Mouse (Mus musculus) frontal cortex, adult 2 months (tissue): ENCODE measurements around the gene Atg4d. TPM values are rescaled to one million over a fixed set of nuclear protein-coding genes. Genes with fewer than 3 reads are reported as not detected.
A peak's percentile ranks its signal among the peaks of the same experiment; 100 is the strongest.
"Not testable (repeated sequence)": the region's sequence is repeated elsewhere in the genome, so short reads cannot be mapped to it uniquely, and the experiment has no call there.

Source experiments
- DNase-seq, 2 experiments: peaks; one replicate each; pipeline ENCODE4 v3.0.0; 2022; ENCODE audit warnings: low spot score in 1 of 2; ENCODE audit errors: extremely low spot score in 1 of 2
- polyA plus RNA-seq: library from polyadenylated mRNA; depleted of rRNA; stranded (reverse); fragments of >200 nt; gene quantifications from 2 replicates; pipeline ENCODE4 v1.2.3, GENCODE M21; 2012; rRNA removed

Atg4d gene
- 36.5 and 40.6 TPM in 2 replicates for polyA plus RNA-seq

DNA sequence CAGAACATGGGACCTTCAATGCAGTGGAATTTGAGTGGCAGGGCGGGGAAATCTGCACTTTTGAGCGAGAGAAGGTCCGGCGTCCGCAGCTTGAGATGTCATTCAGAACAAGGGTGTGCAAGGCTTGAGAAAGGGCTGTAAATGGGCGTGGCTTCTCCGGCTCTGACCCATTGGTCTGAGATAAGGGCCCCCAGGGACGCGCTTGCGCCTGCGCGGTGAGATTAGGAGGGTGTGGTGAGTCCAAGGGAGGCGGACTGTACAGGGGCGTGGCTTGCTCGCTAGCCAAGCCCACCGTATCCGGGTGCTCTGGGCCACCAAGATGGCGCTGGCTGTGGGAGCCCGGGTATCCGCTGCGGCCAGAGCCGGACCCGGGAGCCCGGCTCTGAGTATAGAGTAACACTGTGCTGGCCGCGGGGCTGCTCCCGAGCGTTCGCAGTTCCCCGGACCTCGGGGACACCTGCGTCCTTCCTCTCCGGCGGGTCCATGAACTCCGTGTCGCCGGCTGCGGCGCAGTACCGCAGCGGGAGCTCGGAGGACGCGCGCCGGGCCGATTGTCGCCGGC, at the start of gene Atg4d:
Gene Atg4d (plus strand): TSS at position 294 of the 562 bp plus-strand sequence.
- DNase-seq: peak; percentile 95 to 97

DNA sequence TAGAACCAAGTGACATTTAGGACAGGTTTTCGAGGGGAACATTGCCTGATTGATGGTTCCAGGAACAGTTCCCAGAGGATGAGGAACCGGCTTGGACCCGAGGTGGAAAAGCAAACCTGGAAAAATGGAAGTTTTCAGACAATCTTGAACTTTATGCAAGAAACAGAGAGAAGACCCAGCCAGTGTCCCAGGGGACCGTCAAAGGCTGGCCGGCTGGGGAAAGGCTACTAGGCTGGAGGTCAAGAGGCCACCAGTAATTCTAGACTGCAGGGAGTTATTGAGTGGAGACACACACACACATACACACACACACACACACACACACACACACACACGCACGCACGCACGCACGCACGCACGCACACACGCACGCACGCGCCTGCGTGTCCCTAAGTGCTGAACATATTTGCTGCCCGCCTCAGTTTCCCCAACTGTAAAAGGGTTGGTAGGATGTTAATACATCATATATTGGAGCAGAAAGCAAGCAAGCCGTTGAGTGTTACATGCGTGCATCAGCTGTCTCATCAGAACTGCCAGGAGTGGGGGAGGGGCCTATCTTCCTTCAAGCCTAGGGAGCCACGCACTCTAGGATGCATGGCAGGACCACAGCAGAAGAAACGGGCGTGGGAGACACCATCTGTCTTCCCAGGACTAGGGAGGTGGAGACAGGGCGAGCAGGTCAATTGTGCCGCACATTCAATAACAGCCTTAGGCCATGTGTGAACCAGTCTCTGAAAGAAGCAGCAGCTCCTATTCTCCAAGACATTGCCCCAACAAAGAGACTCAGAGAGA, 48.8 kb upstream of the Atg4d start:
- DNase-seq: peak in 1 of 2 experiments; percentile 68

DNA sequence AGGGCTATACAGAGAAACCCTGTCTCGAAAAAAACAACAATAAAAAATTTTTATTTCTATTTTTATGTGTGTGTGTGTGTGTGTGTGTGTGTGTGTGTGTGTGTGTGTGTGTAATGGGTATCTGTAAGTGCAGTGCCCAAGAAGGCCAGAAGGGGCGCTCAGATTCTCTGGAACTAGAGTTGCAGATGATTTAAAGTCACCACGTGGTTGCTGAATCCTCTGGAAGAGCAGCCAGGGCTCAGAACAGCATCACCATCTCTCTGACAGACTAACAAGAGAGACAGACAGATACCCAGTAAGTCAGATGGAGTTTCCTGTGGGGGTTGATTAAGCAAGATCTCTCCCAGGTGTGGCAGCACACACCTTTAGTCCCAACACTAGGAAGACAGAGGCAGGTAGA, 45.3 kb upstream of the Atg4d start:
- no peak for DNase-seq

DNA sequence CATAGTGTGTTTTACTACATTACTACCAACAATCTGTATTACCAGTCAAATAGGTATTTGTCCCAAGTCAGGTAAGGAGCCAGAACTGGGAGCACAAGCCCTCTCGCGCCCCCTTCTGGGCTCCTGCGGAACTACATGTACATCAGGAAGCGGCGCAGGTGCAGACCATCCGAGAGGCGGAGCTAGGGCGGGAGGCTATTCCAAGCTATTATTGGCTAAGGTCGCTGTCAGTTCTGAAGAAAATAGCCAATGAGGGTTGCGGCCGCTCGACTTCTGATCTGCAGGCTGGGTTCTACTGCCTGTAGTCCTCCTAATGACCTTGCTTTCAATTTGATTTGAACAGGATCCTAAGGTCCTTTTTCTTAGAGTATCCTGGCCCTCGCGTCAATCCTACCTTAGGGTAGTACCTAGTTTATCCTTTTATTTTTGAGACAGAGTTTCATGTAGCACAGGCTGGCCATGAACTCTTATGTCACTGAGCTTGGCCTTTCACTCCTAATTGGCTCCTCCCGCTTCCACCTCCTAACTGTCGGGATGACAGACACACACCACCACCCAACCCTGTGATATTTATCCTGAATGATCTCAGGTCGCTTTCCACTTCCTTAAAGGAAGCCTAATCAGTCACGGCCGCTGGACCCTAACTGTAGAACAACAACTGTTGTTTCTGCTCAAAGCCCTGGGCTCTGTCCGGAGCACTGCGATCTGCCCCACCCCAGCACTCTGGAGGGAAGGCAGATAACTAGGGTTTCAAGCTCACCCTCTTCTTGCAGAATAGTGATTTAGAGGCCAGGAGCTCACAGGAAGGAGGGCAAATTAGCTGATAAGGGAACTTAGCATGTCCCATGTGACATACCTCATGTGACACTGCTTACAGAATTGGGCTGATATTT, 44.4 kb upstream of the Atg4d start:
- peak; percentile 89 to 98 for DNase-seq

DNA sequence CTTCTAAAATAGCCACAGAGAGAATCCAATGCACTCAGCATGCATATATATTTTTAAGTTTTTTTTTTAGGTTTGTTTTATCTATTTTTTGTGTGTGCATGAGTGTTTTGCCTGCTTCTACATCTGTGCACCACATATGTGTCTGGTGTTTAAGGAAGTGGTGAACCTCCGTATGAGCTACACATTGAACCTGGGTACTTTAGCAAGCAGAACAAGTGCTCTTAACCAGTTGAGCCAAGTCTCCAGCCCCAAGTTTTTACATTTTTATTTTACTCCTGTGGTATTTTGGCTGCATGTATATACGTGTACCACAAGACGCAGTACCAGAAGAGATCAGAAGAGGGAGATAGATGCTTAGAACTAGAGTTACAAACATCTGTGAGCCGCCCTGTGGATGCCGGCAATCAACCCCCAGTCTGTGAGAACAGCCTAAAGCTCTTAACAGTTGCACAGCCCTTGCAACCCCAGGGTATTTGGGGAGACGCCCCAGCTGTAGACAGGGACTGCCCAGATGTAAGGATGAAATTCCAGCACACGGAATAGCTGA, 43.6 kb upstream of the Atg4d start:
- peak in 1 of 2 experiments; percentile 77 for DNase-seq

DNA sequence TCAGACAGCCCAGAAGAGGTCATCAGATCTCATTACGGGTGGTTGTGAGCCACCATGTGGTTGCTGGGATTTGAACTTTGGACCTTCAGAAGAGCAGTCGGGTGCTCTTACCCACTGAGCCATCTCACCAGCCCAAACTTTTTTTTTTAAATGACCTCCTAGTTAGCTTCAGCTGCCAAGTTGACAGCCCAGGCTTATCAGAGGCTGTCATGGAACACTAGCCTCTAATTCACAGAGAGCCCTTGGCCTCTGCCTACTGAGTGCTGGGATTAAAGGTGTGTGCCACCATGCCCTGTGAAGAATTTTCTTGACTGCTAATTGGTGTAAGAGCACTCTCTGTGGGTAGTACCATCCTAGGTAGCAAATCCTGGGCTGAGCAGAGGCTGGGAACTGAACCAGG, 41.6 kb upstream of the Atg4d start:
- not testable (repeated sequence) for DNase-seq

DNA sequence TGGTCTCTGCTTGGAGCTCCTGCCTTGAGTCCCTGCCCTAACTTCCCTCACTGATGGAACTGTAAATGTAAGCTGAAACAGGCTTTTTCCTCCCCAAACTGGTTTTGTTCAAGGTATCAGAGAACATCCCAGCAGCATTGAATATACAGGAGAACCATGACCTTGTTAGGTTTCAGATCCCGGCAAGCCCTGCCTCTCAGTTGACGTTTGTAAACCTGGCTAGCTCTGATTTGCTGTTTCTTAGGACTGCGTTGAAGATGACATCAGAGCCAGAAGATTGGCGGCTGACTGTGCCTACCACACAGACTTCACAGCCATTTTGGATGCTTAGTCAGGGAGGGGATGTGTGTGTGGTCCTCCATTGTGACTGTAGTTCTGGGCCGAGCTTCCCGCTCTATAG, 41.2 kb upstream of the Atg4d start:
- no peak for DNase-seq

DNA sequence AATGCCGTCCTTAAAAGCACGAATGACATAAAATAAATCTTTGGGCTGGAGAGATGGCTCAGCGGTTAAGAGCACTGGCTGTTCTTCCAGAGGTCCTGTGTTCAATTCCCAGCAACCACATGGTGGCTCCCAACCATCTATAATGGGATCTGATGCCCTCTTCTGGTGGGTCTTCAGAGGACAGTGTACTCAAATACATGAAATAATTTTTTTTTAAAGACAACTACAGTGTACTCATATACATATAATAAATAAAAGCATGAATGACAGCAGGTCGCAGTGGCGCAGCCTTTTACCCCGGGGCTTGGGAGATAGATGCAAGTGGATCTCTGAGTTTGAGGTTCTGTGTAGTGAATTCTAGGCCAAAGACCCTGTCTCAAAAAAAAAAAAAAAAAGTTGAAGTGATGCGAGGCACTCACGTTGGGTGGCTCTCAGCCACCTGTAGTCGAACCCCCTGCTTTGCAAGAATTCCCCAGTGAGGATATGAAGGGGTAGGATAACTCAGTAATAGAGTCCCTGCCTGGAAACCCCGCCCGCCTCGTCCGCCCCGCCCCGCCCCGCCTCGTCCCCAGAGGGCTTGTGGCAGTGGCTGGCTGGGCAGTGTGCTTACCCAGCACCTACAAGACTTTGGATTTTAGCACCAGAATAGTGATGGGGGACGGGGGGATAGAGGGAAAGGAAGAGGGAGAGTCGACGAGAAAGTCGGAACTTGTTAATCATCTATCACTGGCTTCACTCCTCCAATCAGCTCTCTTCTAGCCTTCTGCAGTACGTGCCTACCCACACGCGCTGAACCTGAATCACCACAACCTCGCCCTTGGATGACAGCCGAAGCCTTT, 40.3 kb upstream of the Atg4d start:
- DNase-seq: peak in 1 of 2 experiments; percentile 47

DNA sequence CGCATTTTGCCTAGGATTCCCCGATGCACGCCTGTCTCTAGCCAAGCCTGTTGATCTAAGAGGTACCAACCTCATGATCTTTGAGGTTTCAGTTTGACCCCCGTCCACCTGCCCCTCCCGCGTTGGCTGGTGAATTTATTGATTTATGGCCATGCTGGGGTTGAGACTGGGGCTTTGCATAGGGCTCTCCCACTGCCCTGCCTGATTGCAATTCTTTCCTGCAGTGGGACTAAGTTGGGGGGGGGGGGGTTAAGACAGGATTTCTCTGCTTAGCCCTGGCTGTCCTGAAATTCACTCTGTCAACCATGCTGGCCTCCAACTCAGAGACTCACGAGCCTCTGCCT, 39.7 kb upstream of the Atg4d start:
- DNase-seq: no peak

DNA sequence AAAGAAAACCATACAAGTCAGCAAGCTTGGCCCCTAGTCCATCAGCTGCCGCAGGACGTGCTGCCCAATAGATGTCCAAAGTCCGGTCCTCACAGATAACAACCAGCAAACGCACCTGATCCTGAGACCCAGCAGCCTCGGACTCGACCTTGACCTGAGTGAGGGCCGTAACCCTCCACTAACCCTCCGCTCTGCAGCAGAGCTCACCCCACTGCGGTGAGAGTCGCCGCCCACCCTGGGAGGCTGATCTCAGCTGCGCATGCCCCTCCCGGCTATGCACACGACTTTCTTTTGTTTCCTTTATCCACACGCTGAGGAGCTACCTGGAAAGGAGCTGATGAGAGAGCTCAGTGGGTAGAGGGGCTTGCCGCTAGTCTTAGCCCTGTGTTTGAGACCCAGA, 37.8 kb upstream of the Atg4d start:
- no peak for DNase-seq

DNA sequence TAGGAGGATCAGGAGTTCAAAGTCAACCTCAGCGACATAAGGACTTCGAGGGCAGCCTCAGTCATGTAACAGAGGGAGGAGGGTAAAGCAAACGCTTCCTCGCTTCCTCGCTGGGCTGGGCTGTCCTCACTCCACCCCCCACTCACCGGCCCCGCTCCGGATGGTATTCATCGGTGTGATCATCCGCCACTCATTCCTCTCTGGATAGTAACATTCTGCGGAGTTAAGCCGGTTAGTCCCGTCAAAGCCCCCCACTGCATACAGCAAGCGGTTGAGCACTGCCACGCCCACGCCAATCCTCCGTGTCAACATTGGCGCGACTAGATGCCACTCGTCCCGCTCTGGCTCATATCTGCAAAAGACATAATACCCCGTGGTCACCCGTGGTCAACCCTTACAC, 33.5 kb upstream of the Atg4d start:
- no peak for DNase-seq

DNA sequence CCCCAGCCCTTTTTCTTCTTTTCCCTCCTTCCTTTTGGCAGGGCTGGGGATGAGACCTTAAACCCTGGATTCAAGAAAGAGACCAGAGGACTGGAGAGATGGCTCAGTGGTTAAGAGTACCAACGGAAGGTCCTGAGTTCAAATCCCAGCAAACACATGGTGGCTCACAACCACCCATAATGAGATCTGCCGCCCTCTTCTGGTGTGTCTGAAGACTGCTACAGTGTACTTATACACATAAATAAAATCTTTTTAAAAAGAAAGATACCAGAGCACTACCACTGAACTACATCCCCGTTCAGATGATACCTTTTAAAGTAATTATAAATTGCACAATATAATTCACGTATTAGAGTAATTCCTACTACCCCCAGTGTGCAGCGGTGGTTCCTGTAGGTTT, 32.2 kb upstream of the Atg4d start:
- DNase-seq: no peak

DNA sequence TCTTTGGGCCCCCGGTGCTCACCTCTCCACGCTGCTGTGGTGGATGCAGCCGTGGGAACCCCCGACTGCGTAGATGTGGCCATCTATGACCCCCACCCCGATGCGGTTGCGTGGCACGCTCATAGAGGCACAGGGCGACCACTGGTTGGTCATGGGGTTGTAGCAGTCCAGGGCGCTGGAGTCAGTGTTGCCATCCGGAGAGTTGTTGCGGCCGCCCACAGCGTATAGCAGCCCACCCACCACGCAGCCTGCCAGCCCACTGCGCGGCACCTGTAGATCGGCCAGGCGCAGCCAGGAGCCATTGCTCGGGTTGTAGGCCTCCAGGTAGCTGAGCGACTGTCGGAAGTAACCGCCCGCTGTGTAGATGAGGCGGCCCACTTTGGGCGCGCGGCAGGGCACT, 31.7 kb upstream of the Atg4d start:
- no peak for DNase-seq

DNA sequence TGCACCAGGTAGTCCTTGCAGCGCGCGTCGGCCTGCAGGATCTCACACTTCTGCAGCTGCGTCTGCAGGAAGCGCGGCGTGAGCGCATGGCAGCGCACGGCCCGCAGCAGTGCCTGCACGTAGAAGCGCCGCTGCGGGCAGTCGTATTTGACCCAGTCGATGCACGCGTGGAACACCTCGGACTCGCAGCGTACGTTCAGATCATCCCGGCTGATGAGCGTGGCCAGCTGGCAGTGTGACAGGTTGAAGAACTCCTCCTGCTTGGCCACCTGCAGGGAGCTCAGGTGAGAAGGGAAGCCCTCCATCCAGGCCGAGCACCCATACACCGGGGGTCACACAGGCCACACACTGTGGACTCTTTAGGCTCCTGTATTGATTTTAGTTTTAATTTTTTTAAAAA, 31.3 kb upstream of the Atg4d start:
- DNase-seq: no peak

DNA sequence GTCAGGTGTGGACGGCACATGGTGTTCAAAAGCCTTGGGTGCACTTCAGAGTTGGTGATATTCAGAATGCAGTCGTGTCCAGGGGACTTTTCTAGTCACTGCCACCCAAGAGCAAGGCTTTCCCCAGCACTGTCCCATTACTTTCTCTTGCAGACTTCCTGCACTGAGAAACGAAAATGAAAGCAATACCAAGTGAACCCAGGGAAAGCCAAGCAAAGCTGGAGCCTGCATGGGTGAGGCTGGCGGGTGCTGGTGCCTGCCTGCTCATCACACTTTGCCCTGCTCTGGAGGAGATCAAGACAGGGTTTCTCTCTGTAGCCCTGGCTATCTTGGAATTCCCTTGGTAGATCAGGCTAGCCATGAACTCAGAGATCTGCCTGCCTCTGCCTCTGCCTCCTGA, 29.8 kb upstream of the Atg4d start:
- no peak for DNase-seq

DNA sequence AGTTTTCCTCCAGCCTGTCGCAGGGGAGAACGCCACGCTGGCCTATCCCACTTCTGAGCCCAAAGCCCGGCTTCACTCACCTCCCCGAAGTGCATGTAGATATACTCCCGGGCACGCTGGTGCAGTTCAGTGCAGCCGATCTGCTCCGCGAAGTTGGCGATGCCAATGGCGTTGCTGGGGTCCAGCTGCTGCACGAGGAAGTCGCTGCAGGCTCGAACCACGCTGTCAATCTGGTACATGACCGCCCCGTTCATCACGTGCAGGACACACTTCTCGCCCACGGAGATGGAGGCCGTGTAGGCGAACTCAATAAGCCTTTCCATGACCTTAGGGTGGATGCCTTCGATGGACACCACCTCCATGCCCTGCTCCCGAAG, 28.1 kb upstream of the Atg4d start:
- DNase-seq: no peak

DNA sequence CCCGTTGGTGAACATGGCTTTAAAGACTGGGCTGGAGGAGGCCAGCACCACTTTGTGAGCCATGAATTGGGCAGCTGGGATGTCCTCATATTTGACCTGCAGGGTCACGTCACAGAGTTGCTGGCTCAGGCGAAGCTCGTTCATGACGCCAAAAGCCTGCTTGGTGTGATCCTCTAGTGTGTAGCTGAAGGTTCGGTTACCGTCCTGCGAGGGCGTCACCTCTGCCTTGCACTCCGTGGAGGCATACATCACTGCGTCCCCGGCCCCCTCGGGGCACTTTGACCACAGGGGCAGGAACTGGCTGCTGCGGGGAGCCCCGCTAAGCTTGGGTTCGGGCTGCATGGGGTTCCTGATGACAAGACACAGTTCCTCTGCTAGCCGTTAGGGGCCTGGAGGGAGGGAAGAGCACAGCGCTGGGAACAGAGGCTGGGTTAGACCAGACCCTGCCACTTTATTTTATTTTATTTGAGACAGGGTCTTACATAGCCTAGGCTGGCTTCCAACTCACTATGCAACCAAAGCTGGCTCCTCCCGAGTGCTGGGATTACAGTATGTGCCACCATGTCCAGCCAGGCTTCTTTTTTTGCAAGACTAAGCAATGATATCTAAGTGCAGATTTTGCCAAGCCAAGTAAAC, 27.6 kb upstream of the Atg4d start:
- DNase-seq: peak in 1 of 2 experiments; percentile 32

DNA sequence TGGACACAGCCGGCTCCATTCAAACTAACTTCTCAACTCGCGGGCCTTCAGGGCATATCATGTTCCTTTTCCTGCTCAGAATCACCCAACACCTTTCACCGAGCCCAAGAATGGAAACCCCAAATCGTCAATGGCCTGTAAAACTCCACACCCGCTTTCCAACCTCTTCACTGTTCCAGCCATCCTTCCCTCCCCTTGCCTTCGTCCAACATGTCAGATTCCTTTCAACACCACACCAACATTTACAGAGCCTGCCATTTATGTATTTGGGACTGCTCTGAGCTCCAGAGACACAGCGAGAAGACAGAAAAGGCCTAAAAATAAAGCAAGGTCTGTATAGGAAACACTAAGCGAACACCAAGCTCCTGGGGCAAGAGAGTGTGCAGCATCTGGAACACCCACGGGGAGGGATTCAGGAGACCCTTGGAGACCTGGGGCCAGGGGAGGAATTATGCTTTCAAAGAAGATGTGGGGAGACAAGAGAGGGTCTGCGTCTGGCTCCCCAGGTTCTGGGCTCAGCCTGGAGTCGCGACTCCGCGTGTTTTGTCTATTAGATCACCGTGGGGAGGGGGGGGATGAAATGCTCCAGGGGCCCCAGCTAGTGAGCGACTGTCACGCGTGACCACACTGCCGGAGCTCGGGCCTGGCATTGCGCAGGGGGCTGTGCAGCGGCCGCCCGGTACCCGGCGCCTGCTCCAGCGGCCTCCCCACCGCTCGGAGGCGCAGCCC, 26.9 kb upstream of the Atg4d start:
- peak in 1 of 2 experiments; percentile 27 for DNase-seq
